Mouse (Mus musculus) MEL-GATA-1-ER (cell line): ENCODE measurements around the gene Cfdp1.

Source experiments
- DNase-seq: peaks from one replicate; pipeline ENCODE4 v3.0.0-alpha.2; 2012; ENCODE audit warnings: low read depth; ENCODE audit errors: extremely low read depth

Cfdp1 gene

GRCm38 (mm10) chr8:111720115-111720544 lies 134.0 kb downstream of the Cfdp1 start:
- no peak for DNase-seq

GRCm38 (mm10) chr8:111718937-111719336 lies 135.2 kb downstream of the Cfdp1 start:
- no peak for DNase-seq
